Mouse (Mus musculus) frontal cortex, adult (tissue): Measurements from ENCODE around the gene Tpm1.

Source experiments
- ATAC-seq: cut with Nextera tagmentation; 2 replicates; pipeline ENCODE4 v1.9.2; 2017; ENCODE audit warnings: mild to moderate bottlenecking, moderate library complexity, mixed read lengths; ENCODE audit not compliant: low TSS enrichment

Tpm1 gene

GRCm38 (mm10) chr9:67026890-67027289 lies 22.3 kb downstream of the Tpm1 start:
- peak; percentile 63; the same call in 1 of the 2 replicates for ATAC-seq

- no peak for ATAC-seq
These were observed 23.1 kb downstream of the Tpm1 start for GRCm38 (mm10) chr9:67026061-67026460.

- no peak for ATAC-seq
These were observed 24.1 kb downstream of the Tpm1 start for GRCm38 (mm10) chr9:67024889-67025692.

GRCm38 (mm10) chr9:67023371-67023770 lies 25.8 kb downstream of the Tpm1 start:
- no peak for ATAC-seq

GRCm38 (mm10) chr9:67020063-67020462 lies 29.1 kb downstream of the Tpm1 start:
- ATAC-seq = no peak

- no peak for ATAC-seq
These were observed 35.7 kb downstream of the Tpm1 start for GRCm38 (mm10) chr9:67013501-67013900.

- no peak for ATAC-seq
These were observed 36.7 kb downstream of the Tpm1 start for GRCm38 (mm10) chr9:67012470-67012869.

- no peak for ATAC-seq
These were observed 37.7 kb downstream of the Tpm1 start for GRCm38 (mm10) chr9:67011483-67011882.

- ATAC-seq = no peak
These were observed 40.4 kb downstream of the Tpm1 start for GRCm38 (mm10) chr9:67008781-67009180.

GRCm38 (mm10) chr9:67006376-67006775 lies 42.8 kb downstream of the Tpm1 start:
- ATAC-seq = no peak

GRCm38 (mm10) chr9:67005161-67005742 lies 44.0 kb downstream of the Tpm1 start:
- no peak for ATAC-seq

GRCm38 (mm10) chr9:67003656-67004055 lies 45.5 kb downstream of the Tpm1 start:
- ATAC-seq = no peak

- ATAC-seq = peak; percentile 41; the same call in 1 of the 2 replicates
These were observed 46.0 kb downstream of the Tpm1 start for GRCm38 (mm10) chr9:67003156-67003555.

GRCm38 (mm10) chr9:67001506-67001905 lies 47.7 kb downstream of the Tpm1 start:
- ATAC-seq = no peak

GRCm38 (mm10) chr9:67001050-67001449 lies 48.2 kb downstream of the Tpm1 start:
- peak; percentile 83 for ATAC-seq

- ATAC-seq = no peak
These were observed 49.5 kb downstream of the Tpm1 start for GRCm38 (mm10) chr9:66999698-67000097.

- no peak for ATAC-seq
These were observed 57.3 kb downstream of the Tpm1 start for GRCm38 (mm10) chr9:66991750-66992410.

GRCm38 (mm10) chr9:66991021-66991749 lies 58.0 kb downstream of the Tpm1 start:
- peak; percentile 82 for ATAC-seq

GRCm38 (mm10) chr9:66990046-66990445 lies 59.2 kb downstream of the Tpm1 start:
- ATAC-seq = no peak

GRCm38 (mm10) chr9:66989581-66989980 lies 59.6 kb downstream of the Tpm1 start:
- 0 out of 2 replicates have a peak, but pooled peaks have one; percentile 4 for ATAC-seq

- peak; percentile 76 for ATAC-seq
These were observed 60.3 kb downstream of the Tpm1 start for GRCm38 (mm10) chr9:66988888-66989414.
